Mouse (Mus musculus) R1 (cell line): ENCODE results near the gene Kprp.

Experiments used
- DNase-seq: peaks from one replicate; pipeline ENCODE4 v3.0.0-alpha.2; 2018; ENCODE audit warnings: low read depth, low spot score

Kprp gene

GRCm38 (mm10) chr3:92827108-92827507 is at the start of gene Kprp:
TSS of gene Kprp (minus strand) at chr3:92827247.
- no peak for DNase-seq

- DNase-seq = no peak
These were observed 47.1 kb upstream of the Kprp start for GRCm38 (mm10) chr3:92874180-92874579.

GRCm38 (mm10) chr3:92870116-92870515 is 43.1 kb upstream of the Kprp start, which contains the start of gene 2310050C09Rik:
TSS of gene 2310050C09Rik (minus strand) at chr3:92870216.
- no peak for DNase-seq

- DNase-seq = no peak
These were observed 24.1 kb upstream of the Kprp start, which contains the start of gene Lce1l for GRCm38 (mm10) chr3:92851186-92851585. TSS of gene Lce1l (minus strand) at chr3:92851286.

- no peak for DNase-seq
These were observed 1.2 kb downstream of the Kprp start for GRCm38 (mm10) chr3:92825808-92826207.

GRCm38 (mm10) chr3:92816036-92816435 is 11.0 kb downstream of the Kprp start:
- DNase-seq = peak; percentile 97

- peak; percentile 74 for DNase-seq
These were observed 11.5 kb downstream of the Kprp start for GRCm38 (mm10) chr3:92815581-92815980.

- no peak for DNase-seq
These were observed 19.3 kb downstream of the Kprp start, which contains the start of gene Lce1k for GRCm38 (mm10) chr3:92807791-92808190. TSS of gene Lce1k (minus strand) at chr3:92807891.

GRCm38 (mm10) chr3:92790414-92790813 is 36.6 kb downstream of the Kprp start, which contains the start of gene Lce1j:
TSS of gene Lce1j (minus strand) at chr3:92790514.
- no peak for DNase-seq

GRCm38 (mm10) chr3:92778799-92779198 is 48.2 kb downstream of the Kprp start, which contains the start of gene Lce1i:
TSS of gene Lce1i (minus strand) at chr3:92778899.
- DNase-seq = no peak
